Mouse (Mus musculus): ENCODE data around the gene Amn.

Gene Amn
- long read RNA-seq, experiment 1, partial matches to known transcripts: 2 of 2 reads
- long read RNA-seq, experiment 1, other reads (novel, unspliced or antisense): 0 of 2 reads
- long read RNA-seq, experiment 2: 0 reads

- intact Hi-C loops (cut with DNase I): loop anchor here (5.0 kb wide), 1 partner anchor 142 kb away; no protein-coding TSS in a partner anchor
Measured at GRCm38 (mm10) chr12:111270629-111271277, at the start of gene Amn. Amn (plus strand) TSS chr12:111271095.

DNA sequence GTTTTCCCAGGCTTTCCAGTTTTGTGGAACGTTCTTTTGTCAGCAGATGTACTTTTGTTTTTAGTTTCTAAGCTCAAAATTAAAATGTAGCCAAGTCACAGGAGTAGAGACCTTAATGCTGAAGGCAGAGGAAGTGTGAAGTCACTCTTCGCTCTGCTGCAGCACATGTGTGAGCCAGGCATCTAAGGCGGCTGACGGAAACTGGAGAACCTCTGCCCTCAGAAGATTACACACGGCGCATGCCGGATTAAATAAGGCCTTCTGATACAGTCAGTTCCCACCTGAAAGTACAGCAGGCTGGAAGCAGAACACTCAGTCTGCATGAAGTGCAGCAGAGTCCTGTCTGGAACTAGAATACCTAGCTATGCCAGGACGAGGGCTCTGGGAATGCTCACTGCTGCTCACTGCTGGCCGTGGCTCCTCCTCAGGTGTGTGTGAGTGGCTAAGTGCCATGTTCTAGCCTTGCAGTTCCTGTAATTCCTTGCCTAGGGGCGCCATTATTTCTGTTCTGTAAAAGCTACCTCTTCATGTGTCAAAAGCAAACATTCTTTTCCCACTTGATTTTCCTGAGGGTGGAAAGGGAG is 45.6 kb upstream of the Amn start:
- intact Hi-C loops (cut with DNase I): no loop called here

DNA sequence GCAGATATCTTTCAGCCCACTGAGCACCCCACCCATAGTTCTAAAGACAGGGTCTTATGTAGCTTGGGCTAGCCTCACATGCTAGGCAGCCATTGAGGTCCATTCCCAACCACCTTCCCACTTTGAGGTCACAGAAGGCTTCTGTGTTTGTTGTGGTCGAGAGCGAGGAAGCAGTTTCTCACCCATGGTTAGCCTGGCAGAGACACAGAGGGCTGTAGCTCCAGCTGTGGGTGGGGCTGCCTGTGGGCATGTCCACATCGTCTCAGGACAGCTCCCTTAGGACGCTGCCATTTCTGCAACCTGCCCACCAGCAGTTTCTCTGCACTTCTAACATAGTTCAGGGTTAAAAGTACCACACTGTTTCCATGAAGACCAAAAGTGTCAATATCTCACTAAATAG is 43.5 kb upstream of the Amn start:
- intact Hi-C loops (cut with DNase I): no loop called here

- intact Hi-C loops (cut with DNase I): no loop called here
Measured at GRCm38 (mm10) chr12:111228488-111228887, 42.4 kb upstream of the Amn start.

DNA sequence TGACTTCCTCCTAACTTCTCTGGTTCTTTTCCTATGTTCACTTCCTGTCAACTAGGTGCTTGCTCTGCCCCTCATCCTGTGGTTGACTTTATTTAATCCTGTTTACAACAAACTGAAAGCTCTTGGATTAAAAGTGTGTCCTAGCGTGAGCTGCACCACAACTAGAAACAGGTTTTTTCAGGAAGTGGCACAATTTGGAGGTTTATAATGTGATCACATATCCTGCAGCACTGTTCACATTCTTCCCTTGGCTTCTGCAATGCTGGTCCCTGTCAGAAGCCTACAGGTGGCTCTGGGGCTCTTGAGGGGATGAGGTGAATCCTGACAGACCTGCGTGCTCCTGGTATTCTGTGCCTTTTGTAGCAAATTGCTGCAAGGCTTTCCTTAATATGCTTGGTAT is 40.1 kb upstream of the Amn start:
- intact Hi-C loops (cut with DNase I): no loop called here

DNA sequence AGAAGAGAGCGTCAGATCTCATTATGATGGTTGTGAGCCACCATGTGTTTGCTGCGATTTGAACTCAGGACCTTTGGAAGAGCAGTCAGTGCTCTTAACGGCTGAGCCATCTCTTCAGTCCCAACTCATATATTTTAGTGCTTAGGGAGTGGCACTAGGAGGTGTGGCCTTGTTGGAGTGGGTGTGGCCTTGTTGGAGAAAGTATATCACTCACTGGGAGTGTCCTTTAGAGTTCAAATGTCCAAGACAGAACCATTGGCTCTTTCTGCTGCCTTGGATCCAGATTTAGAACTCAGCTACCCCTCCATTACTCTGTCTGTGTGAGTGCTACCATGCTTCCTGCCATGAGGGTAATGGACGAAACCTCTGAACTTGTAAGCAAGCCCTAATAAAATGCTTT is 37.1 kb upstream of the Amn start:
- intact Hi-C loops (cut with DNase I): no loop called here

DNA sequence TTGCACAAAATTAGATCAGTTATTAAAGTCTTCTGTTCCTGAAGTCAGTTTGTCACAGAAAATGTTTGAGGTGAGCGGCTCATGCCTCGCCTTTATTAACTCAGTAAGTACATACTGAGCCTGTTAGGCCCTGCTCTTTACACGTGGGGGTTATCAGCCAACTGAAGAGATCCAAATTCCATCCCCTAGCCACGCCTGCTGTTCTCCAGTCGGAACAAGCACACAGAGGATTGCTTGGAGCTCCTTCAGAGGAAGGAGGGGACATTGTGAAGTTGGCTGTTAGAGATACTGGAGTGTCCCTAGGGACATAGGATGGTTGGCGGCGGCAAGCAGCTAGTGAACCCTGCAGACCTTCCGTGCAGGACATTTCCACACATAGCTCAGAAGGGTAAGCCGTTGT is 36.5 kb upstream of the Amn start:
- intact Hi-C loops (cut with DNase I): no loop called here

DNA sequence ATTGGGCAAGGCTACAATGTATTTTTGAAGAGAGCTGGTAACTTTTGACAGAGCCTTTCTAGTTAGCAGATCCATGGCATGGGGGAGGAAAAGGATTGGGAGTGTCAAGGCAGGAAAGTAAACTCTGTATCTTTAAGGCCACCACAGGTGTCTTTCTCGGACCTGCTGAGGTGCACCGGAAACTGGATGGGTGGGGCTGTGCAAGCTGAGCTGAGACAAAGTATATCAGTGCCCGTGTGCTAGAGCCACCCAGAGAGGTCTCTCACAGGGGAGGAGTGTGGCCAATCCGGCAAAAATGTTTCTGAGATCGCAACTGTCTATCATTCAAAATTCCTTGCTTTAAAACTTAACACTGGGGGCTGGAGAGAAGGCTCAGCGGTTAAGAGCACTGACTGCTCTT is 35.3 kb upstream of the Amn start:
- intact Hi-C loops (cut with DNase I): no loop called here

DNA sequence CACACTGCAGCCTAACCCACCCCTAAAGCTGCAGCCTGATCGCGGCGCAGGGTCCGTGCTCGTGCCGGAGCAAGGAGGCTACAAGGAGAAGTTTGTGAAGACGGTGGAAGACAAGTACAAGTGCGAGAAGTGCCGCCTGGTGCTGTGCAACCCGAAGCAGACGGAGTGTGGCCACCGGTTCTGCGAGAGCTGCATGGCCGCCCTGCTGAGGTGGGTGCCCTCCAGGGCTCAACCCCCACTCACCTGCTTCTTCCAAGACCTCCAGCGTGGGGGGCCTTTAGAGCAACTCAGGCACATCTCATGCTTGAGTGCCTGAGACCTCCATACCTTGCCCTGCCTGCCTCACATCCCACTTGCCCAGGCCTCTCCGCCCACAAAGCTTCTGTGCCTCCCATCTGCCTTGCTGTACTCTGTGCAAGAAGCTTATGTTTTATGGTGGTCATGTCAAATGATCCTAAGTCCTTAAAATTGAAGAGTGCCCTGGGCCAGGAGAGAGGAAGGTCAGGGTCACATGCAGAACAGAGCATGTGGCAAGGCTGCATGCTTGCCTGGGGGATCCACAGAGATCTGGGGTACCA is 33.2 kb upstream of the Amn start:
- intact Hi-C loops (cut with DNase I): no loop called here

DNA sequence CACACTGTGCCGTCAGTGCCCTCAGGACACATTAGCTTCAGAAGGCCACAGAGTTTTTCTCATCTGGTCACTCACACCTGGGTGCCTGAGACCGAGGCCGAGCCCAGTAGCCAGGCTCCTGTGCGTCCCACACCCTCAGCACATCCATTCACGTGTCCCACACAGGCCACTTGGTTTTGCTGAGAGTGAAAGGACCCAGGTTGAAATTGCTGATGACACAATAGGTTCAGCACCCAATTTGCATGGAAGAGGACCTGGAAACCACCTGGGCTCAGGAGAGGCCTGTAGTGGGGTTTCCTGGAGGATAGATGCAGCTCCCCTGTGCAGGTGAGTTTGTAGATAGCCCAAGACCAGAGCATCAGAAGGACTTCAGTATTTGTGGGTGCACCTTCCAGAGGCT is 32.5 kb upstream of the Amn start:
- intact Hi-C loops (cut with DNase I): no loop called here

DNA sequence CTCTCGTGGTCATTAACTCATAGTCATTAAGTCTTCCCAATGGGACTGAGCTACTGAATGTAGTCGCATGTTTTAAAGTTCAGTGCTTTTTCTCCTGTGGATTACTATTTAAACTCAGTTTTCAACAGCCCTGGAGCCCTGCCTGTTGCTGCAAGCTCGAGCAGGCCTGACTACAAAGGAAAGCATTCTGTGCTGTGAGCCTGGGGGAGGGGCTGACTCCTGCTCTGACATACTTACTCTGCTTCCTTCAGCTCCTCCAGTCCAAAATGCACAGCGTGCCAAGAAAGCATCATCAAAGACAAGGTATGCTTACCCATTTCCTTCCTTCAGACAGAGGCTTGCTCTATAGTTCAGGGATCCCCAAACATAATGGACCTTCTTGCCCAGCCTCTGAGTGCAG is 32.1 kb upstream of the Amn start:
- intact Hi-C loops (cut with DNase I): no loop called here

DNA sequence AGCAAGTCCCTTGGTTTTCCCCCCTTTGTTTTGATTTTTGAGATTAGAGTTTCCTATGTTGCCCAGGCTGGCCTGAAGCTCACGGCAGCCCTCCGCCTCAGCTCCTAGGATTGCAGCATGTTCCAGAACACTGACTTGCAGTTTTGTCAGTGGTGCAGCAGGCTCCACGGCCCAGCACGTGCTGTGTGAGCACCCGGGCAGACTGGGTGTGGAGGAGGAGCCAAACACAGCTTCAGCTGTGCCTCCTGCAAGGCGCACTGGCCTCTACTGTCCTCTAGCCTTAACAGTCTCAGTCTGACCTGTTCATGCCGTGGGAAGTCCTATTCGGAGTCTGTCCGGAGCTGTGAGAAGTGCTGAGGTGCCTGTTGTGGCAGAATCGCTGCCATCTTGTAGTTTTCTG is 31.0 kb upstream of the Amn start:
- intact Hi-C loops (cut with DNase I): no loop called here

DNA sequence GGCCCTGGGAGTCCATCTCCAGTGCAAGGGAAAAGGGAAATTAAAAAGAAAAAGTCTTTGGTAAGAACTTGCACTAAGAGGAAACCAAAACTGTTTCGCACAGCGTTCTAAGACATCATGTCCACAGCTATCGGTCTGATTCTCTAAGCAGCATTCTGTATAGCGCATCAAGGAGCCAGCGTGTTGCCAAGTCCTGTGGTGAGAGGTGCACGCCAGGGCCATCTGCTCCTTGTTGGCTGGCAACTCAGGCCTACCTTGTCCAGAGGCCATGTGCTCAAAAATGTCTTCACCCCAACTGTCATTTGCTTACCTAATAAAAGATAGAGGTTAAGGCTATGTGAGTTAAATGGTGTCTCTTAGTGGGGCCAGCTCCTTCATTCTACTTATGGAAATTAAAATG is 29.0 kb upstream of the Amn start:
- intact Hi-C loops (cut with DNase I): no loop called here

DNA sequence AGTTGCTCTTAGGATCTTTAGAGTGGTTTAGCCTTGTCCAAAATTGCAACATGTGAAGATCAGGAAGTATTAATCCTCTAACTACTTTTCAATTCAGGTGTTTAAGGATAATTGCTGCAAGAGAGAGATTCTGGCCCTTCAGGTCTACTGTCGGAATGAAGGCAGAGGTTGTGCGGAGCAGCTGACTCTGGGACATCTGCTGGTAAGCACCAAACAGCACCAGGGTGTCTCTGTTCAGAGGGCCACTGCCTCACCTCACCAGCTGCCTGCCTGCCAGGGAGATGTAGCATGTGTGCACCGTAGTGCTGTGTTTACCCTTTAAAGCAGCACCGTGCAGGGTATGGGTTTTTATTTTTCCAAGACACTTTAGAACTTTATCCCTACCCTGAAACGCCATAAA is 28.5 kb upstream of the Amn start:
- intact Hi-C loops (cut with DNase I): no loop called here

DNA sequence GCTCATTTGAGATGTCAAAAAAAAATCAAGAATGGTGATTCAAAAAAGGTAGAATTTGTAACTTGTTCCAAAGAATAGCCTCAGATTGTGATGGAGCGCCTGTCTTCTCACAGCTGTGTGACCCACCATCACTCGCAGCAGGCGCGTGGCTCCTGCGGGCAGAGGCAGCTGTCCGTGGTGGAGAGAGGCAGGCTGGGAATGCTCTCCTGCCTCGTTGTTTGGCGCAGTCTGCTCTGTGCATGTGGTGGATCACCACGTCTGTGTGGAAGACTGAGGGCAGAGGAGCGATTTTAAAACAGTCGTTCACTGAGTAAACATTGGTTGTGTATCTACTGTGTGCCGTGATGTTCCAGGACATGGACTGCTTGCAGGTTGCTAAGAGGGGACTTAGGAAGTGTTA is 27.2 kb upstream of the Amn start:
- intact Hi-C loops (cut with DNase I): no loop called here

DNA sequence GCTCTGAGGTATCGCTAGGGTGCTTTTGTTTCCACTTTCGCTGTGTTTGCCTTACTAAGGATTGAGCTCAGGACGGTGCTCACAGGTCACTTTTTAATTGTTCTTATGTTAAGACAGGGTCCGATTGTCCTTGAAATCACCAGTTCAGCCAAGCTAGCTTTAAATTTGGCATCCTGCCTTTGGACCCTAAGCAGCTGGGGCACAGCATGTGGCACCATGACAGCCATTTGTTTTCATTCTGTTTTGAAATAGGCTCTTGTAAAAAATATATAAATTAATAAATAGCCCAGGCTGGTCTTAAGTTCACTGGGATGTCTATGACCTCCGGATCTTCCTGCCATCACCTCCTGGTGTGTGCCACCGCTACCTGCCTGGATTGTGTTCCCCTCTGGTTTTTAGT is 25.8 kb upstream of the Amn start:
- intact Hi-C loops (cut with DNase I): no loop called here

DNA sequence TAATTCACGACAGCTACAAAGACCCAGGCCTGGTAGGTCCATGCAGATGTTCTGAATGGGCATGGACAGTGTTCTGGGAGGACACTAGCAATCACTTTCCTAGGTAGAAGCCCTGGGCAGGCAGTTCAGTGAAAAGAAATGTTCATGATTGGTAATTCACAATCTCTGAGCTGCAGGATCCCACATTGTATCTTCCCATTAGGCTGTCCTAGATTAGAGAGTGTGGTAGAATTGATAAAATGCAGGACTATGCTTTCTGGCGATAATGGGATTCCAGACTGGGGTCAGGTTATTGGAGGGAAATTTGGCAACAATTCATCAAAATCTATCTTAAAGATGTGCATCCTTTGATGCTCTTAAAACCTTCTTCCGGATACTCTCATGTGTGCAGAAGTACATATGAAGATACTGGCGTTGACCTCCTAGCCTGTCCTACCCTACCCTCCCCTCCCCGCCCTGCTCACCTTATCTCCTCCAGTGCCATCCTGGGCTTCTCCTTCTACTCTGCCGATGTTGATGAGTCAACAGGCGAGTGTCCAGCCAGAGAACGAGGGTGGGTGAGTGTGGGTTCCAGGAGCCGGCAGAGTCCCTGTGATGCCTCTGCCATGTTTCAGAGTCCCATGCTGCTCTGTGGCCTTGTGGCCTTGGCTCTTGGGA is 24.0 kb upstream of the Amn start:
- intact Hi-C loops (cut with DNase I): no loop called here

DNA sequence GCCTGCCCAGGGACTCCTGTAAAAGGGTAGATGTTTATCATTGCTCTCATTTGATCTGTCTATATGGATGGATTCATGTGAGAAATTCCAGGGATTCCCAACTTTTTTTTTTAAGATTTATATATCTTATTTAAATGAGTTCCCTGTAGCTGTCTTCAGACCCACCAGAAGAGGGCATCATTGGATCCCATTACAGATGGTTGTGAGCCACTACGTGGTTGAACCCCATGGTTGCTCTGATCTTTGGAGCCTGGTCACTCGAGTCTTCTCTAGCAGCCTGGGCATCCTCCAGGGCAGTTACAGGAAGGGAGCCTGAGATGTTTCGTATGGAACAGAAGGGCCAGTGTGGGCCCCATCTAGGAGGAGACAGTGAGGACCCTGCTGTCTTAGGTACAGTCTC is 21.8 kb upstream of the Amn start:
- intact Hi-C loops (cut with DNase I): no loop called here

DNA sequence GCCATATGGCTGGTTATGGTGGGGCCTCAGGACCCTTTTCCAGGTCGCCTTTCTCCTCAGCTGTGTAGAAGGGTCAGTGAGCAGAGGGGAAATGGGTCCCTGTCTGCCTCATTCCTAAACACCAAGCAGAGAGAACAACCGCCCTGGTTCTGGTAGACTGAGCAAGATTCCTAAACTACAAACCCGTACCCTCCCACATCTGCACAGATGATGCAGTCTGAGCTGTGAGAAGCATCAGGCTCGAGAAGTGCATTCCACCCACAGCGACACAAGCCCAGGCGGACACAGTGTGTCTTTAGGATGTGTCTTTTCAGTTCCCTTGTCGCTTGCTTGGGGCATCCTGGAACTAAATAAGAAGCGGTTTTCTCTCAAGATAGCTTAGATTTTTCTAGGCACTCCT is 20.8 kb upstream of the Amn start:
- intact Hi-C loops (cut with DNase I): no loop called here

DNA sequence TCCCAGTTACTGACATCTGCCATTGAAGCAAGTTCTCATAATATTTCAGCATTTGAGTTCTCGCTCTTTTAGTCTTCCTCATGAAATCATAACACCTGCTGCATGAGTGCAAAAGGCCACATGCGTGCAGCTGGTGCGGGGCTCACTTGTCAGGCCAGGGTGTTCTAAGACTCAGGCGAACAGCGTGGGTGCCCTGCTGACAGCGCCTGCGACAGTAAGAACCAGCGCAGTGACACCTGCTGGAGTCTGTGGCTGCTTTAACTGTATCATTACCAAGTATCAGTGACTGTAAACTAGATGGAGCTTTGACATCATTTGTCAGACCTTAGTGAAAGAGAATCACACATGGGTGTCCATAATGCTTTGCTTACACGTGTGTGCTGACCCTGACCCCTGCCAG is 19.7 kb upstream of the Amn start:
- intact Hi-C loops (cut with DNase I): no loop called here

DNA sequence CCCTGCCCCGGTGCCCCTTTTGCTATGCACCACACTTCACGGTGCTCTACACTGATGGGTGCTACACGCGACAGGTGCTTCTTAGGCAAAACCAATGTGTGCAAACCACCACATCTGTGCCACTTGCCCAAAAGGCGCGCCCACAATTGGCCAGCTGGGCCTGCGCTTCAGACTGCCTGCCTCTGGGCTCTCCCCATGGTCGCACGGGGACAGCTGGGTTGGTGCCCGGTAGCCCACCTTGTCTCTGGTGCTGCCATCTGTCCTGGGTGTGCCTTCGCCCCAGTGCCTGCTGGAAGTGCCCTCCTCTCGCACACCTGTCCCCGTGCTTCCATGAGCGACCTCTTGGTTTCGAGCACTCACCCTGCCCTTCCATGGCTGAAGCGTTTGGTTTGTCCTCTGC is 7.2 kb upstream of the Amn start:
- intact Hi-C loops (cut with DNase I): no loop called here

GRCm38 (mm10) chr12:111265212-111265611 is 5.7 kb upstream of the Amn start:
- intact Hi-C loops (cut with DNase I): no loop called here

DNA sequence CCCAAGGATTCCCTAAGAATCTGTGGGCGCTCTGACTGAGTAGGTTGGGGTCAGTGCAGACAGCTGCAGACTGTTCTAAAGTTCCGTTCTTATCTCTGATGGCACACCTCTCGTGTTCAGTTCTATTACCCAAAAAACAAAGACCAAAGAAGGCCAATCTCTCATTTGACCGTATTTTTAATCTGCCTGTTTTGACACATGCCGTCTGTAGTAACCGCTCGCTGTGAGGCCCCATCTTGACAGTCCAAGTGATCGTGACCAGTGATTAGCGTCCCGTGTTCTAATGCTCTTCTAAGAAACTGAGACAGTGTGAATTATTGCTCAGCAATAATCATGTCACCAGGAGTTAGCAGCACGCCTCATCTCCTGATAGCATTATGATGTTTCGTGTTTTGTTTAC is 4.3 kb upstream of the Amn start:
- intact Hi-C loops (cut with DNase I): no loop called here
